Mouse (Mus musculus) forebrain, embryonic 10.5 days (tissue): ENCODE results near the gene Tcap. TPM values are rescaled to one million over a fixed set of nuclear protein-coding genes. Genes with fewer than 3 reads are reported as not detected.

Source experiments
- DNase-seq: peaks from one replicate; pipeline ENCODE4 v3.0.0-alpha.2; 2017; ENCODE audit warnings: low spot score; ENCODE audit errors: extremely low spot score
- H3K27ac ChIP-seq: fragments of 300-500 bp; sonication (generic); 2 replicates; pipeline ENCODE4 v1.5.1; 2016; ENCODE audit warnings: mild to moderate bottlenecking
- H3K27me3 ChIP-seq: fragments of 300-500 bp; sonication (generic); 2 replicates; pipeline ENCODE4 v1.6.1; 2016; ENCODE audit warnings: mild to moderate bottlenecking; ENCODE audit not compliant: poor library complexity, severe bottlenecking
- H3K36me3 ChIP-seq: fragments of 300-500 bp; sonication (generic); replicated peaks from 2 replicates; pipeline ENCODE4 v1.6.1; 2016; ENCODE audit warnings: mild to moderate bottlenecking, moderate library complexity
- H3K4me1 ChIP-seq: fragments of 300-500 bp; sonication (generic); 2 replicates; pipeline ENCODE4 v1.6.1; 2016
- H3K4me3 ChIP-seq: fragments of 300-500 bp; sonication (generic); 2 replicates; pipeline ENCODE4 v1.5.1; 2016; ENCODE audit warnings: mild to moderate bottlenecking, moderate library complexity
- H3K9me3 ChIP-seq: fragments of 300-500 bp; sonication (generic); 2 replicates; pipeline ENCODE4 v1.6.1; 2016; ENCODE audit warnings: mild to moderate bottlenecking, moderate library complexity
- WGBS: fragments of 180-500 bp; shearing (Covaris S2); methylation state at CpG from one replicate; pipeline ENCODE4 v1.1.7; 2016; 5-methylcytosine and 5-hydroxymethylcytosine counted together
- polyA plus RNA-seq: library from polyadenylated mRNA; unstranded; fragments of >200 nt; fragmentation: Nextera tagmentation; extraction: Ambion mirVana; gene quantifications from 2 replicates; pipeline ENCODE4 v1.2.1, GENCODE M21; 2016

Gene Tcap
- polyA plus RNA-seq, 1 experiment from 2014 or later: 0.15 TPM

- H3K4me3 ChIP-seq: peak overlapping the region; percentile 30
- WGBS: 3% methylated on average over 10 of the region's 10 CpGs
- no peaks in the 10 kb centered on the region for H3K36me3 ChIP-seq
- DNase-seq: peak; percentile 47
- H3K4me1 ChIP-seq: peaks cover 46% of the 10 kb centered on the region
- H3K27ac ChIP-seq: peak overlapping the region; percentile 75
- no peaks in the 10 kb centered on the region for H3K9me3 ChIP-seq
- peaks cover 58% of the 10 kb centered on the region for H3K27me3 ChIP-seq
Observed at GRCm38 (mm10) chr11:98409341-98409822, 25.8 kb downstream of the Tcap start.

- peak within 1 kb of the TSS; percentile 91 for H3K27ac ChIP-seq
- peaks cover 63% of the 10 kb centered on the region for H3K27me3 ChIP-seq
- H3K4me3 ChIP-seq: peak within 1 kb of the TSS; percentile 97
- H3K9me3 ChIP-seq: no peaks in the 10 kb centered on the region
- H3K4me1 ChIP-seq: peaks cover 54% of the 10 kb centered on the region
- H3K36me3 ChIP-seq: no peaks in the 10 kb centered on the region
- peak; percentile 85 for DNase-seq
- WGBS: under 1% methylated on average over 49 of the region's 49 CpGs
Observed at GRCm38 (mm10) chr11:98412273-98412796, 28.7 kb downstream of the Tcap start, which contains the start of gene Erbb2. Gene Erbb2 (plus strand): TSS chr11:98412470.

- Histone ChIP-seq H3K9me3 (no peaks in the 10 kb centered on the region), H3K4me3 (peak overlapping the region; percentile 97), H3K4me1 (peaks cover 54% of the 10 kb centered on the region), H3K27me3 (peaks cover 63% of the 10 kb centered on the region), H3K27ac (peak overlapping the region; percentile 91), H3K36me3 (no peaks in the 10 kb centered on the region)
- peak; percentile 62 for DNase-seq
- WGBS: 0% methylated on average over 40 of the region's 40 CpGs
Observed at GRCm38 (mm10) chr11:98412797-98413301, 29.2 kb downstream of the Tcap start.

- H3K9me3 ChIP-seq: no peaks in the 10 kb centered on the region
- peak overlapping the region; percentile 91 for H3K27ac ChIP-seq
- H3K27me3 ChIP-seq: peaks cover 61% of the 10 kb centered on the region
- no peak for DNase-seq
- peak overlapping the region; percentile 97 for H3K4me3 ChIP-seq
- no peaks in the 10 kb centered on the region; the same call in 1 of the 2 replicates for H3K36me3 ChIP-seq
- 33% methylated on average over 7 of the region's 7 CpGs for WGBS
- H3K4me1 ChIP-seq: peaks cover 51% of the 10 kb centered on the region
Observed at GRCm38 (mm10) chr11:98413731-98414130, 30.1 kb downstream of the Tcap start.

- Histone ChIP-seq H3K27ac (no peak overlapping the region), H3K4me1 (peaks cover 46% of the 10 kb centered on the region), H3K4me3 (peak overlapping the region; percentile 97; the same call in 1 of the 2 replicates), H3K27me3 (peaks cover 57% of the 10 kb centered on the region), H3K36me3 (no peaks in the 10 kb centered on the region; the same call in 1 of the 2 replicates), H3K9me3 (no peaks in the 10 kb centered on the region)
- WGBS: 17% methylated on average over 2 of the region's 2 CpGs
- no peak for DNase-seq
Observed at GRCm38 (mm10) chr11:98414162-98414561, 30.6 kb downstream of the Tcap start.

GRCm38 (mm10) chr11:98417074-98417473 is 33.5 kb downstream of the Tcap start:
- H3K4me1 ChIP-seq: peaks cover 30% of the 10 kb centered on the region
- WGBS: 81% methylated on average over 1 of the region's 1 CpGs
- DNase-seq: no peak

GRCm38 (mm10) chr11:98418273-98418672 is 34.7 kb downstream of the Tcap start:
- Histone ChIP-seq H3K36me3 (peaks cover 28% of the 10 kb centered on the region), H3K27ac (no peak overlapping the region), H3K9me3 (no peaks in the 10 kb centered on the region), H3K4me1 (peaks cover 19% of the 10 kb centered on the region), H3K27me3 (peaks cover 16% of the 10 kb centered on the region), H3K4me3 (no peak overlapping the region)
- 80% methylated on average over 6 of the region's 6 CpGs for WGBS
- DNase-seq: no peak

More at GRCm38 (mm10) chr11:98417074-98417473, 33.5 kb downstream of the Tcap start:
- no peak overlapping the region for H3K27ac ChIP-seq
- H3K36me3 ChIP-seq: peaks cover 16% of the 10 kb centered on the region
- peaks cover 28% of the 10 kb centered on the region for H3K27me3 ChIP-seq
- no peaks in the 10 kb centered on the region for H3K9me3 ChIP-seq
- no peak overlapping the region for H3K4me3 ChIP-seq

GRCm38 (mm10) chr11:98418939-98419547 is 35.4 kb downstream of the Tcap start:
- peaks cover 12% of the 10 kb centered on the region for H3K4me1 ChIP-seq
- peaks cover 9% of the 10 kb centered on the region for H3K27me3 ChIP-seq
- peaks cover 34% of the 10 kb centered on the region for H3K36me3 ChIP-seq
- H3K9me3 ChIP-seq: no peaks in the 10 kb centered on the region
- no peak for DNase-seq
- no peak overlapping the region for H3K27ac ChIP-seq
- no peak overlapping the region for H3K4me3 ChIP-seq
- WGBS: 82% methylated on average over 10 of the region's 10 CpGs

GRCm38 (mm10) chr11:98426592-98426991 is 43.0 kb downstream of the Tcap start:
- no peak overlapping the region for H3K27ac ChIP-seq

GRCm38 (mm10) chr11:98428436-98428835 is 44.8 kb downstream of the Tcap start:
- H3K4me3 ChIP-seq: no peak overlapping the region
- H3K27me3 ChIP-seq: no peaks in the 10 kb centered on the region
- H3K27ac ChIP-seq: no peak overlapping the region
- 89% methylated on average over 5 of the region's 5 CpGs for WGBS
- DNase-seq: no peak
- H3K4me1 ChIP-seq: no peaks in the 10 kb centered on the region
- no peaks in the 10 kb centered on the region for H3K9me3 ChIP-seq
- peaks cover 83% of the 10 kb centered on the region for H3K36me3 ChIP-seq

More at GRCm38 (mm10) chr11:98426592-98426991, 43.0 kb downstream of the Tcap start:
- 91% methylated on average over 7 of the region's 7 CpGs for WGBS
- Histone ChIP-seq H3K36me3 (peaks cover 84% of the 10 kb centered on the region), H3K4me1 (no peaks in the 10 kb centered on the region), H3K9me3 (no peaks in the 10 kb centered on the region), H3K4me3 (no peak overlapping the region), H3K27me3 (no peaks in the 10 kb centered on the region)
- no peak for DNase-seq

GRCm38 (mm10) chr11:98431743-98432502 is 48.3 kb downstream of the Tcap start:
- Histone ChIP-seq H3K27ac (no peak overlapping the region), H3K36me3 (peaks cover 94% of the 10 kb centered on the region), H3K9me3 (no peaks in the 10 kb centered on the region), H3K27me3 (no peaks in the 10 kb centered on the region), H3K4me1 (no peaks in the 10 kb centered on the region), H3K4me3 (no peak overlapping the region)
- 84% methylated on average over 9 of the region's 9 CpGs for WGBS
- DNase-seq: no peak
